Mouse (Mus musculus) regulatory T cell (primary cell): ENCODE results near the gene Tmem115.
"Not testable (repeated sequence)": the region's sequence is repeated elsewhere in the genome, so short reads cannot be mapped to it uniquely, and the experiment has no call there.

ENCODE experiments used
- in situ Hi-C: fragments of 300-600 bp; cut with MboI, MseI; formaldehyde crosslinking; loops from one replicate; pipeline ENCODE4 v1.15.1; 2025; ENCODE audit warnings: high pct_unique_total_duplicates

Gene Tmem115

GRCm38 (mm10) chr9:107570016-107570415 lies 36.3 kb downstream of the Tmem115 start:
- in situ Hi-C loops = no loop called here

GRCm38 (mm10) chr9:107570845-107571244 lies 37.1 kb downstream of the Tmem115 start:
- in situ Hi-C loops = no loop called here

GRCm38 (mm10) chr9:107571534-107572326 lies 38.0 kb downstream of the Tmem115 start:
- in situ Hi-C loops = no loop called here

- in situ Hi-C loops = no loop called here
These were observed 38.5 kb downstream of the Tmem115 start for GRCm38 (mm10) chr9:107572327-107572662.

GRCm38 (mm10) chr9:107573774-107574173 lies 40.0 kb downstream of the Tmem115 start:
- in situ Hi-C loops = not testable (repeated sequence)

GRCm38 (mm10) chr9:107575579-107576356 lies 42.0 kb downstream of the Tmem115 start:
- in situ Hi-C loops = no loop called here

GRCm38 (mm10) chr9:107576357-107577107 lies 42.8 kb downstream of the Tmem115 start, which contains the start of gene Hyal1:
Hyal1 (plus strand) TSS chr9:107576927.
- in situ Hi-C loops = no loop called here

GRCm38 (mm10) chr9:107577871-107578270 lies 44.1 kb downstream of the Tmem115 start:
- in situ Hi-C loops = no loop called here

GRCm38 (mm10) chr9:107578587-107578986 lies 44.8 kb downstream of the Tmem115 start, which contains the start of gene Naa80:
Naa80 (plus strand) TSS chr9:107578887.
- in situ Hi-C loops = no loop called here

- in situ Hi-C loops = no loop called here
These were observed 45.5 kb downstream of the Tmem115 start for GRCm38 (mm10) chr9:107579023-107579900.

- in situ Hi-C loops = no loop called here
These were observed 47.0 kb downstream of the Tmem115 start, which contains the start of gene Hyal3 for GRCm38 (mm10) chr9:107580501-107581317. Hyal3 (plus strand) TSS chr9:107580818.

- in situ Hi-C loops = no loop called here
These were observed 47.8 kb downstream of the Tmem115 start for GRCm38 (mm10) chr9:107581584-107581983.

- in situ Hi-C loops = no loop called here
These were observed 48.8 kb downstream of the Tmem115 start for GRCm38 (mm10) chr9:107582509-107583062.

- in situ Hi-C loops = no loop called here
These were observed 49.4 kb downstream of the Tmem115 start for GRCm38 (mm10) chr9:107583174-107583573.

- in situ Hi-C loops = no loop called here
These were observed 52.8 kb downstream of the Tmem115 start for GRCm38 (mm10) chr9:107586504-107586903.

- in situ Hi-C loops = no loop called here
These were observed 53.5 kb downstream of the Tmem115 start, which contains the start of gene Ifrd2 for GRCm38 (mm10) chr9:107586974-107587832. Ifrd2 (plus strand) TSS chr9:107587642.

GRCm38 (mm10) chr9:107587833-107588639 lies 54.3 kb downstream of the Tmem115 start:
- in situ Hi-C loops = no loop called here
